Mouse (Mus musculus): Measurements from ENCODE around the gene Cnpy3.

DNA sequence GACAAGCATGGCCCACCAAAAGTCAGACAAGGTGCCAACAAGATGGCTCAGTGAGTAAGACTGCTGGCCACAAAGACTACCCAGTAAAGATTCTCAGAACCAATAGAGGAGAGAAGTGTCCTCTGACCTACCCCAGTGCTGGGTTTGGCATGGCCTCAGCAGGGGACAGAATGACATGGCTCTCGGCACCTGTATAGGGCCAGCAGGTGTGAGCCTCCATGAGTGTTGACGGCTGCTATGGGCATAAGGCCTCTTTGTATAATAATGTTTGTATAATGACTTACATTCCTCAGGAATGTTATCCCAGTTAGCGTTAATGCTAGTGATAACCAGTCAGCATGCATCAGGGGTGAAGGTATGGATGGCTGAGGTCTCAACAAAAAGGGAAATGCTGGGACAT is 24.1 kb upstream of the Cnpy3 start:
- TF ChIP-seq POLR2A (IDR thresholded peaks at IDR 0.05; ENCODE audit: control insufficient read depth, extremely low read depth, insufficient read depth, low read length, poor library complexity), result no peak
- no peak for TF ChIP-seq CTCF (IDR thresholded peaks at IDR 0.05; ENCODE audit: borderline replicate concordance, control insufficient read depth, extremely low read depth, insufficient read depth, low read length, poor library complexity)

Data from thymus, adult 2 months (tissue).